Mouse (Mus musculus): ENCODE results near the gene Gfer.

- TF ChIP-seq POLR2A (IDR thresholded peaks at IDR 0.05; ENCODE audit: control insufficient read depth, low read depth, low read length) (no peak), CTCF (IDR thresholded peaks at IDR 0.05; ENCODE audit: control insufficient read depth, insufficient read depth, insufficient replicate concordance, low read depth, low read length) (no peak)
These were observed 2.8 kb upstream of the Gfer start for GRCm38 (mm10) chr17:24698715-24699114.
